Mouse (Mus musculus) c-Kit-positive CD71-negative TER-119-negative erythroid progenitor cells, embryonic 14.5 days (primary cell): ENCODE data around the gene Alk.

Experiments used
- DNase-seq: peaks from one replicate; pipeline ENCODE4 v3.0.0-alpha.2; 2013; ENCODE audit warnings: low read depth

Gene Alk

GRCm38 (mm10) chr17:72265171-72266022 lies 339.0 kb downstream of the Alk start:
- no peak for DNase-seq

GRCm38 (mm10) chr17:72253411-72253810 lies 351.0 kb downstream of the Alk start:
- no peak for DNase-seq

- no peak for DNase-seq
Measured at GRCm38 (mm10) chr17:72251554-72251953, 352.9 kb downstream of the Alk start.

DNA sequence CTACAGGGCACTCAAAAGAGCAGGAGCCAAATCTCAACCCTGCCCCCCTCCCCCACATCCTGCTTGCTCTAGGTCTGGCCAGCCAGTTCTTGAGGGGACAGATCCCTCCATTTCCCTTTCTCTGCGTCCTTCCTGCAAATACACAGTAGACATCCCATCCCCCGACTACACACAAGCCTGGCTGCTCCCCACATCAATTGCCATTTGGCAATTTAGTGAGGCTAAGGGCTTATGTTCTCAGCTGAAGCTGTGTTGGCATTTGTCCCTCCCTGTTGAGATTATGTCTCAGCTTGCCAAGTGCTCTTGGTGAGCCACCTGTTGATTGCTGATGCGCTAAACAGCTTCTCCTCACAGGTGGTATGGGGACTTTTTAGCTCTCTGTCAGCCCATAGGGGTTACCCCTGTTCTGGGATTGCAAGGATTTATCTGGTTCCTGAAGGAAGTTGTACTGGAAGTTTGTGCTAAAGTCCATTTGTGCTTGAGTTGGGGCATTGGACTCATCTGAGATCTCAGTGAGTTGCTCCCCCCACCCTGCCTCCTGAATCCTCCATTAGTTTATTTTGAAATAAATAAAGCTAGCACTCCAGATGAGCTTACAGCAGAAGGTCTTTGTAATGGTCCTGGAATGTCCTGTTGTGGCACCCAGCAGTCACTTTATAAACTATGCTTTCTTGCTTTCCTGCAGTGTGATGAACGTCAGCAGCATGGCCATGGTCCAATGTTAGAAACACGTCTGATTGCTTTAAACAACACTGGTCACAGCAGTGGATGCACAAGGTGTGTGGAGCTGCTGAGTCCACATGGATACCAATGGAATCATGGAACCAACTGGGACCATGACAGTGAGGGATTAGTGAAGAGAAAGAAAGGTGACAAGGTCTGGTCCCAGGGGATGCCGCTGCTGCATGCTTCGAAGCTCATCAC lies 353.7 kb downstream of the Alk start:
- DNase-seq, result no peak

GRCm38 (mm10) chr17:72242036-72242435 lies 362.4 kb downstream of the Alk start:
- DNase-seq, result no peak

- no peak for DNase-seq
Measured at GRCm38 (mm10) chr17:72237315-72237714, 367.1 kb downstream of the Alk start.

DNA sequence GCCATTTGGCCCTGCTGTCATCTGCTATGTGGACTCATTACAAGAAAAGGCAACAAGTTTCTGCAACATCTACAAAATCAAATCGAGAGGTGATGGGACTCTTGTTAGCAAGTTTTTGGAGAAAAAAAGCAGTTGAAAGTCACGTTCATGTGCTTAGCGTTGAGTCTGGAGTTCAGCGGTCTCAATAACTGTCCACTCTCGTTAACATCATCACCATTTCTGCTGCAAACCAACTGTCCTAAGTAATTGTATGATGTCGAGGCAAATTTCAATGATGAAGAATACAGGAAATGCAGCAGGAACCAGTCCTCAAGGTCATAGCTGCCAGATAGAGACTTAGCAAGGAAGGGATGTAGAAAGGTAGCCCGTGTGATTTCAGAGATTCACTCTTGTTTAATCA lies 373.5 kb downstream of the Alk start:
- DNase-seq, result no peak

- no peak for DNase-seq
Measured at GRCm38 (mm10) chr17:72218816-72219215, 385.6 kb downstream of the Alk start.

- no peak for DNase-seq
Measured at GRCm38 (mm10) chr17:72197576-72197975, 406.9 kb downstream of the Alk start.

DNA sequence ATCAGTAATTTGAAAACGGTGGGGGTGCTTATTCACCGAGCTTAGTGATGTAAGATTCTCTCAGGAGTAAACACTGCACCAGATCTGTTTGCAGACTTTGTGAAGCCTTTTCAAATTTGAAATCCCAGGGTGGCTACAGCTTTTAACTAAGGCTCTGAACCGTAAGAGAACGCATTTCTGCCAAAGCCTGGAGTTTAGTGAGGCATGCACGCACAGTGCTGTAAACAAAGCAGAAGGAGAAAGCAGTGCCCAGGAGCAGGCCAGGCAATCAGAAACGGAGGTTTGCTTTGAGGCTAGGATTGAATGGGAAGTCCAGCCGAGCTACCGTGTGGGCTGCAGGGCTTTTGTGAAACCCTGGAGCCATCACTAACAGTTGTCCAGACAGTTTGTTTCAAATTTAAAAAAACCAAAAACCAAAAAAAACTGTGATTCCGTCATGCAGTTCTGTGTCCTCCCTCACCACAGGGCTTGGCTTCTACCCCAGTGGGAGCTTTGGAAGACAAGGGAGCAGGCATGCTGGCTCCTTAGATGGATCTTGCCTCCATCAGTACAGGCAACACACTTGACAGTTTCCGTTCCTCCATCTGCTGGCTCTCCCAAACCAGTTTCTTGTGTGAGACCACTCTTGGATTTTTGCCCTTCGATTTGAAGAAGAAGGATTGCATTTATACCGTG lies 409.3 kb downstream of the Alk start:
- no peak for DNase-seq

- DNase-seq, result no peak
Measured at GRCm38 (mm10) chr17:72190536-72190935, 413.9 kb downstream of the Alk start.

DNA sequence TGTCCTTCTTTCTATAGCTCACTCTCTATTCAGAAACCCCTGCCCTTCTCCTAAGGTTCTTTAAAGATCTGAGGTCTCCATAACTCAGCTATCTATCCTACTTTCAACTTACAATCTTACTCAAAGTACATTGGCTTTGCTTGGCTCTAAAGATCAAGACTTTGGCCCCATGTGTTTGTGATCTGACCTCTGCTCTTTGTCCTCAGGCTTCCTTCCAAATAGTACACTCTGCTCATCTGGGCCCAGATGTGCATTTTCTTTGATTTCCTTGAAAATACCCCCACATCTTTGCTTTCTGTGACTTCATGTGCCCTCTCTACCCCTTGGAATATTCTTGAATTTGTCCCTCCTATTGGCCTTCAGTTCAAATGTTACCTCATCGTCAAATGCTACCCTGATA lies 417.4 kb downstream of the Alk start:
- DNase-seq, result no peak

DNA sequence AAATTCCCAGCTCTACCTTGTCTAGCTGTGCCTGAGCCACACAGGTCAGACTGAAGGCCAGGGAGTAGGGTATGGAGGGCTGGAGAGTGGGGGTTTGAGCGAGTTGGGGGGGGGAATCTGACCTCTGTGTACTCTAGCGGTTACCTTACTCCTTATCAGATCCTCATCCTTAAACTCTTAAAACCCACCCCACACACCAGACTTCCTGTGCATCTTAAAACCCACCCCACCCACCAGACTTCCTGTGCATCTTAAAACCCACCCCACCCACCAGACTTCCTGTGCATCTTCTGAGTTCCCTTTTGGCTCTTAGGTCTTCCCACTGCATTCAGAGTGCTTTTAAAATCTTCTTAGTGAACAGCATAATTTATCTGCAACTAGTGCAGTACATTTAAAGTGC lies 422.0 kb downstream of the Alk start:
- no peak for DNase-seq

DNA sequence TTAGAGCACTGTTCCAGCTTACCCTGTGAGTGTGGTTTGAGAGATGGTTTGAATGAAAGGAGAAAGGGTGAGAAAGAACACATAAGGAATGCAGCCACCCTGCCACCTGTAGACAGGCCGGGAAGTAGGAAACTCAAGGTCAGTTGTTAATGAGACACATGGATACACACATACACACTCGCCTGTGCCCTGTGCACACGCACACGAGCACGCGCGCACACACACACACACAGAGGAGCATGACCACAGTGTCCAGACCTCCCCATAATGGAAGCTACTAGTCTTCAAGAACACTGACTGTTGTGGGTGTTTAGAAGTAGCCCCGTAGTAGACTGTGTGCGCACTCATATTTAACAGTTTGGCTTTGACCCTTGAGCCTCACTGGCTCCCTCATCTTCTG lies 424.2 kb downstream of the Alk start:
- no peak for DNase-seq

DNA sequence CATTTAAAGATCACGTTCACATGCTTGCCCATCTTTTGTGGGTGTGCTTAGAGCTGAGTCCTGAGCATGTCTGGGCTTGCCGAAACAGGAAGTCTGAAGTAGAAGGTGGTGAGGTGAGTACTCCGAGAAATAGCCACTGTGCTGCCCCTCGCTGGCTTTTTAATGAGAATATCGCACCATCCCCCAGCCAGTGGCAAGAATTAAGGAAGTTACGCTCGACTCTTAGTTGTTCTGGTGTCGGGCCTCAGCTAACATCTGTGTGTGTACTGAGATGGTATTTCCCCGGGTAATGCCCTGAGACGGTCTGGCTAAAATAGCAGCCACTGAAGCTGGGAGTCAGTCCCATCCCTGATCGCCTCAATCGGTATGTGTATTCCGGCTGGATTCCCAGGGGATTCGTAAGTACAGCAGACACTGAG lies 424.7 kb downstream of the Alk start:
- DNase-seq, result no peak

DNA sequence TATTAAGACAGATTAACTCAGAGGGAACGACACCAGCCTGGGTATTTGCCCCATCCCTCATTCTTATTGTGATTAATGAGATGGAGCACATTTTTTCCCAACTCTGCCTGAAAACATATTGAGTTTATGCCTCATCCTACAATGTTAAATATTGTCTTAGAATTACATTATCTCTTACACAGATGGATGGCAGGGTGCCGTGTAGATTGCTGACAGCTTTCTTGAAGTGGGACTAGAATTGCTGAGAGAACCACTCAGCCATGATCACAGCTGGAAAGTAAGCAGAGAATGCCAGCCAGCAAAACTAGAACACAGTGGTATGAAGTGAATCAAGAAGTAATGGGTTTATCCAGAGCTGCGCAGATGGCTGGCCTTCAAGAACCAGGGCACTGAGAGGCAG lies 430.6 kb downstream of the Alk start:
- DNase-seq, result no peak

GRCm38 (mm10) chr17:72168152-72168551 lies 436.3 kb downstream of the Alk start:
- DNase-seq, result no peak

- DNase-seq, result no peak
Measured at GRCm38 (mm10) chr17:72158857-72159385, 445.5 kb downstream of the Alk start.

DNA sequence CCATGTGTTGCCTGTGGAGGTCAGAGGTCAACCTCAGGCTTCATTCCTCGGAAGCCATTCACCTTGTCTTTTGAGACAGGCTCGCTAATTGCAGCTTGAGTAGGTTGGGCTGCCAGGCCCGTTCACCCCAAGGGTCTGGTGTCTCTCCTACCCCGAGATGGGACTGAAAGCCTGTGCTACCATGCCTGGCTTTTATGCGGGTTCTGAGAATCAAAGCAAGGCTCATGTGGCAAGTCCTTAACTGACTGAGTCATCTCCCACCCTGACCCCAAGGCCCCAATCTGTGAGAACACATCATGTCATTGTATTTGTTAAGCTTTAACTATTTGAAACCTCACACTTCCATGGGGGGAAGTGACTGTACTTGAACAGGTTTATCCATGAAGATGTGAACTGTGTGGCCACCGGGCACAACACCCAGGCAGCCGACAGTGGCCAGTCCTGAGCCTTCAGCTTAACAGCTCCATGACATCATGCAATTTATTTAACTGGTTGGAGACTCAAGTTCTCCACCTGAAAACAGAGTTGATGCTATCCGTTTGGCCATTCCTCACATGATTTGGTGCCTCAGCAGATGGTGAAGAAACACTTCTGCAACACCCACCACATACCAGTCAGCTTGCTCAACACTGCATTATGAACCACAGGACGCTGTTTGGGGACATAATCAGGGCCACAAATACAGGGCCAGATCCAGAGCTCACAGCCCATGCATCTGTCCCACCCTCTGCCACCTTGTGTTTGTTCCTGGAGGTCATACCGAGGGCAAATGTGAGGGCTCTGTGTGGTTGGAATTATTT lies 446.4 kb downstream of the Alk start:
- DNase-seq, result no peak

GRCm38 (mm10) chr17:72153038-72153437 lies 451.4 kb downstream of the Alk start:
- DNase-seq, result no peak

DNA sequence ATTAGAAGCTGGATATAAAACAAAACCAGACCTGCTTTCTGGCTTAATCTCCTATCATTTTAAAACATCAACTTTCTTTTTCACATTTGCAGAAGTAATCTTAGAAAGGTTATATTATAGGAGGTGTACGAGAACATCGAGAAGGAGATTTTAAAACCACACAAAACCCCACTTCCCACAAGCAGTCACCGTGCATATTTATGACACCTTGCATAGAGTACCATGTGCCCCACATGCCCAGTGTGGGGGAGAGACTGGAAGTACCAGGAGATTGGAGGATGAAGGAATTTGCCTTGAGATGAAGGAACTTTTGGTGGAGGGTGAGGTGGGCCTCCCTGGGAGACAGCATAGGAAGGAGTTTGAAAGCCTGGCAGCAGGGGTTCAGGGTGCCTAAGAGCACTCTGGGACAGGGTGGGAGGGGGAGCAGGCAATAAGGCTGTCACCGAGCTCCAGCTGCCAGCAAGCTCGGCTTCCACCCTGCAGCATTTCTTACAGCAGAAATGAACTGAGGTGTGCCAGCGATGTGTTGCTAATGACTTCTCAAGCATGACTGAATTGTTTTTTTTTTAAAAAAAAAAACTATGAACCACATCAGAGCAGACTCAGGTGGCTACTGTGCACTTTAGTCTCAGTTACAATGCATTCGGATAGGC lies 459.4 kb downstream of the Alk start:
- DNase-seq, result no peak
